Mouse (Mus musculus): ENCODE measurements around the gene Mpp5.

- TF ChIP-seq CTCF (IDR thresholded peaks at IDR 0.05; ENCODE audit: extremely low read depth, insufficient read depth, low read length) (no peak), POLR2A (IDR thresholded peaks at IDR 0.05; ENCODE audit: extremely low read depth, insufficient read depth, low read length) (no peak)
Measured at GRCm38 (mm10) chr12:78739633-78740032, 9.1 kb upstream of the Mpp5 start.
